Mouse (Mus musculus): ENCODE measurements around the gene Lsamp.

DNA sequence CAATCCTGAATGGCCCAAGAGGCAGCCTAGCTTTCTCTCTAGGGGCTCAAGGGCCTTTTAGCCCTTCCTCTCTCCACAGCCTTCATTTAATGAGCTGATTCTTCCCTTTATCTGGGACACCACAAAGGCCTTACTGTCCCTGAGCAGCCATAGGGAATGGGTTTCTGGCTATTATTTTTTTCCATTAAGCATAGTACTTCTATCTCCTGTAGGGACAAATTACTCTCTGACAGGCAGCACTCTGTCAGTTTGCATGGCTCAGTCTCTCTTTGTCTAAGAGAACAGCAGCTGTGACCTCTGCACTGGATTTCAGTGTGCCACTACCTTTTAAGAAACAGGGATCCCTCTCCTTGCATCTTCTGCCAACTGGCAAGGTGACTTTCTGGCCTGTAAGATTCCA, 1251.7 kb downstream of the Lsamp start:
- TF ChIP-seq GATA1 (IDR thresholded peaks at IDR 0.05; ENCODE audit: borderline replicate concordance, low read length) (no peak), FLI1 (IDR thresholded peaks at IDR 0.05; ENCODE audit: low read length) (no peak)
